Mouse (Mus musculus): ENCODE measurements around the gene Hist1h2bk. TPM values are rescaled to one million over a fixed set of nuclear protein-coding genes. Genes with fewer than 3 reads are reported as not detected.

Hist1h2bk gene
- polyA plus RNA-seq, 1 experiment from 2014 or later: 13.8 TPM

GRCm38 (mm10) chr13:22033741-22034442, 1.8 kb upstream of the Hist1h2bk start:
- Histone ChIP-seq H3K27ac (replicated peaks; ENCODE audit: low read depth, low read length) (peak overlapping the region; percentile 96), H3K4me3 (ENCODE audit: low read depth, low read length) (peak overlapping the region; percentile 37), H3K27me3 (ENCODE audit: control insufficient read depth, insufficient read depth, low read length) (no peaks in the 10 kb centered on the region), H3K36me3 (ENCODE audit: control insufficient read depth, insufficient read depth, low read length) (no peaks in the 10 kb centered on the region), H3K9ac (ENCODE audit: low read length) (peak overlapping the region; percentile 22; the same call in 1 of the 2 replicates), H3K9me3 (ENCODE audit: control insufficient read depth, low read length) (no peaks in the 10 kb centered on the region), H3K4me1 (ENCODE audit: control insufficient read depth, insufficient read depth, low read length) (peaks cover 7% of the 10 kb centered on the region), H3K4me2 (ENCODE audit: low read depth, severe bottlenecking) (peak overlapping the region; percentile 54)
- DNase-seq (ENCODE audit: low spot score) (peak; percentile 36), ATAC-seq (ENCODE audit: insufficient number of reproducible peaks, low FRiP score, low TSS enrichment, low read depth) (no peak)
- WGBS: 55% methylated on average over 5 of the region's 5 CpGs

- no peaks in the 10 kb centered on the region for H3K9me3 ChIP-seq (ENCODE audit: control insufficient read depth, low read length)
- ATAC-seq (ENCODE audit: insufficient number of reproducible peaks, low FRiP score, low TSS enrichment, low read depth): no peak
- H3K4me2 ChIP-seq (ENCODE audit: low read depth, severe bottlenecking): peak overlapping the region; percentile 54
- H3K36me3 ChIP-seq (ENCODE audit: control insufficient read depth, insufficient read depth, low read length): no peaks in the 10 kb centered on the region
- H3K27me3 ChIP-seq (ENCODE audit: control insufficient read depth, insufficient read depth, low read length): no peaks in the 10 kb centered on the region
- DNase-seq (ENCODE audit: low spot score): peak; percentile 67
- WGBS: 1% methylated on average over 9 of the region's 14 CpGs
- H3K9ac ChIP-seq (ENCODE audit: low read length): peak overlapping the region; percentile 90
- H3K4me3 ChIP-seq (ENCODE audit: low read depth, low read length): peak overlapping the region; percentile 37
- peaks cover 7% of the 10 kb centered on the region for H3K4me1 ChIP-seq (ENCODE audit: control insufficient read depth, insufficient read depth, low read length)
- H3K27ac ChIP-seq (replicated peaks; ENCODE audit: low read depth, low read length): peak overlapping the region; percentile 96
These were observed 1.0 kb upstream of the Hist1h2bk start for GRCm38 (mm10) chr13:22034443-22035266.

- H3K27me3 ChIP-seq (ENCODE audit: control insufficient read depth, insufficient read depth, low read length): no peaks in the 10 kb centered on the region
These were observed 683 bp downstream of the Hist1h2bk start for GRCm38 (mm10) chr13:22036149-22036956.

GRCm38 (mm10) chr13:22036986-22037385, 1.3 kb downstream of the Hist1h2bk start:
- H3K4me2 ChIP-seq (ENCODE audit: low read depth, severe bottlenecking): peak overlapping the region; percentile 62
- peak overlapping the region; percentile 79 for H3K9ac ChIP-seq (ENCODE audit: low read length)
- no peak for DNase-seq (ENCODE audit: low spot score)
- H3K4me1 ChIP-seq (ENCODE audit: control insufficient read depth, insufficient read depth, low read length): peaks cover 7% of the 10 kb centered on the region
- H3K9me3 ChIP-seq (ENCODE audit: control insufficient read depth, low read length): no peaks in the 10 kb centered on the region
- H3K27ac ChIP-seq (replicated peaks; ENCODE audit: low read depth, low read length): peak overlapping the region; percentile 96
- H3K4me3 ChIP-seq (ENCODE audit: low read depth, low read length): peak overlapping the region; percentile 37; the same call in 1 of the 2 replicates
- 65% methylated on average over 3 of the region's 3 CpGs for WGBS
- H3K27me3 ChIP-seq (ENCODE audit: control insufficient read depth, insufficient read depth, low read length): no peaks in the 10 kb centered on the region
- H3K36me3 ChIP-seq (ENCODE audit: control insufficient read depth, insufficient read depth, low read length): no peaks in the 10 kb centered on the region
- ATAC-seq (ENCODE audit: insufficient number of reproducible peaks, low FRiP score, low TSS enrichment, low read depth): no peak

More at GRCm38 (mm10) chr13:22036149-22036956, 683 bp downstream of the Hist1h2bk start:
- H3K9ac ChIP-seq (ENCODE audit: low read length): peak overlapping the region; percentile 79
- no peaks in the 10 kb centered on the region for H3K9me3 ChIP-seq (ENCODE audit: control insufficient read depth, low read length)
- peak overlapping the region; percentile 37 for H3K4me3 ChIP-seq (ENCODE audit: low read depth, low read length)
- peak overlapping the region; percentile 62 for H3K4me2 ChIP-seq (ENCODE audit: low read depth, severe bottlenecking)
- H3K27ac ChIP-seq (replicated peaks; ENCODE audit: low read depth, low read length): peak overlapping the region; percentile 96
- H3K36me3 ChIP-seq (ENCODE audit: control insufficient read depth, insufficient read depth, low read length): no peaks in the 10 kb centered on the region
- ATAC-seq (ENCODE audit: insufficient number of reproducible peaks, low FRiP score, low TSS enrichment, low read depth) (0 out of 2 replicates have a peak, but pooled peaks have one; percentile 0), DNase-seq (ENCODE audit: low spot score) (peak; percentile 76)
- peaks cover 7% of the 10 kb centered on the region for H3K4me1 ChIP-seq (ENCODE audit: control insufficient read depth, insufficient read depth, low read length)
- WGBS: 5% methylated on average over 17 of the region's 23 CpGs

- Histone ChIP-seq H3K4me1 (ENCODE audit: control insufficient read depth, insufficient read depth, low read length) (peaks cover 7% of the 10 kb centered on the region), H3K9ac (ENCODE audit: low read length) (no peak overlapping the region), H3K4me3 (ENCODE audit: low read depth, low read length) (no peak overlapping the region), H3K4me2 (ENCODE audit: low read depth, severe bottlenecking) (peak overlapping the region; percentile 20; the same call in 1 of the 2 replicates), H3K36me3 (ENCODE audit: control insufficient read depth, insufficient read depth, low read length) (no peaks in the 10 kb centered on the region), H3K9me3 (ENCODE audit: control insufficient read depth, low read length) (no peaks in the 10 kb centered on the region), H3K27me3 (ENCODE audit: control insufficient read depth, insufficient read depth, low read length) (no peaks in the 10 kb centered on the region), H3K27ac (replicated peaks; ENCODE audit: low read depth, low read length) (peak overlapping the region; percentile 56; the same call in 1 of the 2 replicates)
- 67% methylated on average over 2 of the region's 2 CpGs for WGBS
- ATAC-seq (ENCODE audit: insufficient number of reproducible peaks, low FRiP score, low TSS enrichment, low read depth): no peak
- no peak for DNase-seq (ENCODE audit: low spot score)
These were observed 1.7 kb downstream of the Hist1h2bk start for GRCm38 (mm10) chr13:22037415-22037814.

GRCm38 (mm10) chr13:22039364-22039763, 3.7 kb downstream of the Hist1h2bk start:
- Histone ChIP-seq H3K4me3 (ENCODE audit: low read depth, low read length) (no peak overlapping the region), H3K27ac (replicated peaks; ENCODE audit: low read depth, low read length) (peak overlapping the region; percentile 88; the same call in 1 of the 2 replicates), H3K4me1 (ENCODE audit: control insufficient read depth, insufficient read depth, low read length) (peaks cover 8% of the 10 kb centered on the region), H3K4me2 (ENCODE audit: low read depth, severe bottlenecking) (no peak overlapping the region), H3K9ac (ENCODE audit: low read length) (no peak overlapping the region), H3K27me3 (ENCODE audit: control insufficient read depth, insufficient read depth, low read length) (no peaks in the 10 kb centered on the region), H3K9me3 (ENCODE audit: control insufficient read depth, low read length) (no peaks in the 10 kb centered on the region), H3K36me3 (ENCODE audit: control insufficient read depth, insufficient read depth, low read length) (no peaks in the 10 kb centered on the region)
- no peak for DNase-seq (ENCODE audit: low spot score)
- ATAC-seq (ENCODE audit: insufficient number of reproducible peaks, low FRiP score, low TSS enrichment, low read depth): no peak
- WGBS: 67% methylated on average over 5 of the region's 5 CpGs

GRCm38 (mm10) chr13:22039951-22040463, 4.3 kb downstream of the Hist1h2bk start:
- Histone ChIP-seq H3K4me1 (ENCODE audit: control insufficient read depth, insufficient read depth, low read length) (peaks cover 10% of the 10 kb centered on the region), H3K4me3 (ENCODE audit: low read depth, low read length) (peak overlapping the region; percentile 33), H3K9ac (ENCODE audit: low read length) (peak overlapping the region; percentile 65), H3K9me3 (ENCODE audit: control insufficient read depth, low read length) (no peaks in the 10 kb centered on the region), H3K36me3 (ENCODE audit: control insufficient read depth, insufficient read depth, low read length) (no peaks in the 10 kb centered on the region), H3K4me2 (ENCODE audit: low read depth, severe bottlenecking) (peak overlapping the region; percentile 69), H3K27ac (replicated peaks; ENCODE audit: low read depth, low read length) (peak overlapping the region; percentile 88), H3K27me3 (ENCODE audit: control insufficient read depth, insufficient read depth, low read length) (no peaks in the 10 kb centered on the region)
- ATAC-seq (ENCODE audit: insufficient number of reproducible peaks, low FRiP score, low TSS enrichment, low read depth) (no peak), DNase-seq (ENCODE audit: low spot score) (no peak)
- 5% methylated on average over 2 of the region's 2 CpGs for whole genome bisulfite sequencing

Data from limb, embryonic 11.5 days (tissue).